Mouse (Mus musculus) testis, adult 2 months (tissue): ENCODE data around the gene Ebp.

Source experiments
- CTCF ChIP-seq: fragments of 200-500 bp; IDR thresholded peaks from 2 replicates; pipeline ENCODE4 v1.5.1; 2012; ENCODE audit warnings: low read depth, mild to moderate bottlenecking, inconsistent platforms, low read length, moderate library complexity; ENCODE audit not compliant: control insufficient read depth, insufficient read depth, insufficient replicate concordance
- POLR2A ChIP-seq: fragments of 200-500 bp; IDR thresholded peaks from 2 replicates; pipeline ENCODE4 v1.6.1; 2012; ENCODE audit warnings: low read depth, mild to moderate bottlenecking, inconsistent platforms, low read length, moderate library complexity; ENCODE audit not compliant: control insufficient read depth

- TF ChIP-seq CTCF = no peak
- TF ChIP-seq POLR2A = no peak
Measured at GRCm38 (mm10) chrX:8211490-8212207, 18.3 kb upstream of the Ebp start.
